Mouse (Mus musculus): ENCODE measurements around the gene Gstp1. TPM values are rescaled to one million over a fixed set of nuclear protein-coding genes. Genes with fewer than 3 reads are reported as not detected.

The Gstp1 gene
- 122 and 136 TPM in 2 replicates for polyA plus RNA-seq (2012)

GRCm38 (mm10) chr19:4037788-4038232 lies at the start of gene Gstp1:
Gene Gstp1, minus strand, starts transcription at chr19:4037985.

DNA sequence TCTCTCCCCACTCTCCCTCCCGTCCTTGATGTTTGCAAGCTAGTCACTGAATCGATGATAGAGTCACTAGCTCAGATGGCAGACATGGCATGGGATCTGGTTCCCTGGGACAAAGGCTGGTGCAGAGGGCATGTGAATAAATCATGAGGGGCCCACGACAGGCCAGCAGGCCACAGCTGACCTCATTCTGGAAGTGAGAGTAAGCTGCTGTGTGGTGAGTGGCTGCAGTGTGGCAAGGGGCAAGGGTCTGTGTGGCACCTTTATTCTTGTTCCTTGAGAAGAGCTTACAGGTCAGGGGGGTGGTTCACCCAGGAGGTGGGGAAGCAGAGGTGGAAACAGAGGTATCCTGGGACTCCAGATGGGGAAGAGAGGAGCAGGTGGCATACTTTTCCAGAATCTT lies 43.6 kb upstream of the Gstp1 start, which contains the start of gene Cabp2:
Gene Cabp2, plus strand, starts transcription at position 185 of the 400 bp plus-strand sequence.

GRCm38 (mm10) chr19:4059069-4059740 lies 21.4 kb upstream of the Gstp1 start, which contains the start of gene Gstp3:
Gene Gstp3, minus strand, starts transcription at chr19:4059569.

DNA sequence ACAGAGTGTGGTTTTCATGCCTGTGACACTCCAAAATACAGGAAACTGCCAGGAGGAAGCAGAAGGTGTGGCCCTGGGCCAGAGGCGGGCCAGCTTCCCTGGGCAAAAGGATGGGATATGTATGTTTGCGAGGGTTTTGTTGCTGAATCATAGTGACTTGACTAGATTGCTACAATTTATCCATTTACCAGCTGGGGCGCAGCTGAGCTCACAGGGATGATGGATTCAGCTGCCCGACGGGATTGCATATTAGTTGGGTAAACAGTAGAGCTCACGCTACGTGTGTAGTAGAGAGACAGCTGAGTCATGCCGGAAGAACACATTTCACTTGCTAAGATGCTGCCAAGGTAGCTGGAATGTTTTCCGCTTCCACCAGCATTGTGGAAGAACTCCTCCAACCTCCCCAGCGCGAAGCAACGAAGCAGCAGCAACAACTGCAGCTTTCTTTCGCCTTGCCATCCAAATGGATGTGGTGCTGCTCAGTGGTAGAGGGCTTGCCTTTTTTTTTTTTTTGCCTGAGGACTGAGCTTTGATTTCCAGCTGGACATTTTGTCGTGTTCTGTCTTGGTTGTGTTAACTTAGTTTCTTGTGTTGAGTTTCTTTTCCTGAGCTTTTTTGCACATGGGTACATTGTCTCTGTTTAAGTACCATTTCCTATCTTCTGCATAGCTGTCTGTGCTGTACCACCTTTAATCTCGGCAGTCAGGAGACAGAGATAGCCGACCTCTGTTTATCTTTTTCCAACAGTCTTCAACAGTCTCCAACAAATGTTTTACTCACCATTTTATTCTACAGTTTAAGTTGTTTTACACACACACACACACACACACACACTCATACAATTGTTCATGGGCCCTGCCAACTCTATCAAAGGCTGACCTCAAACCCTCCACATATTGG lies 8.4 kb upstream of the Gstp1 start, which contains the start of gene Gstp2:
Gene Gstp2, minus strand, starts transcription at position 58 of the 900 bp plus-strand sequence.

DNA sequence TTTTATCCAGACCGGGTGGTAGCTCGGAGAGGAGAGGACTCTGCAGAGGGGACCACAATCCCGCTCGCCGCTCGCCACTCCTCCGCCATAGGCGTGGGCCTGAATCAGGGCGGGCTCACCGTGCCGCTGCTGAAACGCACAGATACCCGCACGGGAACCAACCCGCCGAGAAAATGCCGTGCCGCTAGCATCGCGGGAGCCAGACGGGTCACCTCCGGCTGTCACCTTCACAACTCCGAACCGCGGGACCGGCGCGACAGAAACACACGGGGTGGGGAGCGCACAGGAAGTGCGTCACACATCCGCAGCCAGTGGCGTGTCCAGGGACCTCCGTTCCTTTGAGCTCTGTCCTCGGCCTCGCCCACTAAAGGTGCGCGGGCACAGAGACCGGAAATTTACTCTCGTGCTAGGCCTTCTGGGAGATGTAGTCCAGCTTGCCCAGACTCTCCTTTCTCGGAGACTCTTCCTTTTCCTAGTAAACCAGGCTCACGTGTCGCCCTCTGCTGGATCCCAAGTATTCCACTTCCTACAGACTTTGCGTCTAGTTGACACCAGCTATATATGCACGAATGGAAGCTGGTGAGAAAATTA lies 25.3 kb downstream of the Gstp1 start, which contains the start of gene Ndufv1:
Gene Ndufv1, minus strand, starts transcription at position 375 of the 591 bp plus-strand sequence.

GRCm38 (mm10) chr19:4003112-4003511 lies 34.7 kb downstream of the Gstp1 start, which contains the start of gene Doc2g:
Gene Doc2g, plus strand, starts transcription at chr19:4003313.

GRCm38 (mm10) chr19:4000119-4000900 lies 37.5 kb downstream of the Gstp1 start, which contains the start of the genes Nudt8 and Gm49405:
Gene Nudt8, plus strand, starts transcription at chr19:4000580.
Gene Gm49405, plus strand, starts transcription at chr19:4000626.

GRCm38 (mm10) chr19:3992416-3992815 lies 45.4 kb downstream of the Gstp1 start, which contains the start of gene Tbx10:
Gene Tbx10, plus strand, starts transcription at chr19:3992752.

DNA sequence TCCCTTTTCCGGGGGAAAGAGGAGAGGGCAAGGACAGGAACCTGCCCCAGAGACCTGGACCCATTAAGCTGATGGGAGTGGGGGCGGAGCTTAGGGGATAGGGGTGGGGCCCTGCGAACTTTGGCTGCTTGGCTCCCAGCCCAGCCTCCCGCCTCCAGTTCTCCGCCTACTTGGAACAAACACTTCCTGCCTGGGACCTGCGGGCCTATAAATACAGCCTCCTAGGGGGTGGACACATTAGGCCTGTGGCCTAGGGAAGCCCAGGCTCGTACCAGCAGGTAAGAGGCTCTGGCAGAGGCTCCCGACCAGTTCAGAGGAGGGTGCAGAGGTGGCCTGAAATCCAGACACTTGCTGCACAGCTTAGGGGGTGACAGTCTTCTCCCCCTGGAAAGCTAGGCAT lies 51.5 kb downstream of the Gstp1 start, which contains the start of gene Acy3:
Gene Acy3, plus strand, starts transcription at position 237 of the 400 bp plus-strand sequence.

Other genes with a start within 250 kb of the Gstp1 start
- gene Chka, start 186.2 kb downstream of the Gstp1 start, polyA plus RNA-seq (2012): 25.3 and 29.5 TPM in 2 replicates
- 247 and 284 TPM in 2 replicates for gene Tcirg1, start 130.9 kb downstream of the Gstp1 start, polyA plus RNA-seq (2012)
- 133 and 144 TPM in 2 replicates for gene Ndufs8, start 125.2 kb downstream of the Gstp1 start, polyA plus RNA-seq (2012)
- gene Aldh3b1, start 108.2 kb downstream of the Gstp1 start, polyA plus RNA-seq (2012): 5.0 and 8.2 TPM in 2 replicates
- 182 and 302 TPM in 2 replicates for gene Unc93b1, start 102.8 kb downstream of the Gstp1 start, polyA plus RNA-seq (2012)
- 0.06 and 0.10 TPM in 2 replicates for gene Aldh3b3, start 79.3 kb downstream of the Gstp1 start, polyA plus RNA-seq (2012)
- 0.24 TPM in 1 of 2 replicates, not detected in the other for gene Aldh3b2, start 65.7 kb downstream of the Gstp1 start, polyA plus RNA-seq (2012)
- 7.7 and 8.3 TPM in 2 replicates for gene Acy3, start 51.4 kb downstream of the Gstp1 start, polyA plus RNA-seq (2012)
- not detected in 2 replicates for gene Tbx10, start 45.2 kb downstream of the Gstp1 start, polyA plus RNA-seq (2012)
- 14.7 and 18.3 TPM in 2 replicates for gene Nudt8, start 37.4 kb downstream of the Gstp1 start, polyA plus RNA-seq (2012)
- 4.1 and 6.3 TPM in 2 replicates for gene Gm49405, start 37.4 kb downstream of the Gstp1 start, polyA plus RNA-seq (2012)
- gene Doc2g, start 34.7 kb downstream of the Gstp1 start, polyA plus RNA-seq (2012): 10.4 and 16.4 TPM in 2 replicates
- gene Ndufv1, start 25.2 kb downstream of the Gstp1 start, polyA plus RNA-seq (2012): 247 and 250 TPM in 2 replicates
- gene Gstp2, start 8.0 kb upstream of the Gstp1 start, polyA plus RNA-seq (2012): 1.7 TPM in 1 of 2 replicates, not detected in the other
- gene Gstp3, start 21.6 kb upstream of the Gstp1 start, polyA plus RNA-seq (2012): 0.79 and 1.2 TPM in 2 replicates
- gene Cabp2, start 43.6 kb upstream of the Gstp1 start, polyA plus RNA-seq (2012): not detected in 2 replicates
- gene Cdk2ap2, start 59.2 kb upstream of the Gstp1 start, polyA plus RNA-seq (2012): 126 and 175 TPM in 2 replicates
- 67.2 and 92.9 TPM in 2 replicates for gene Pitpnm1, start 62.0 kb upstream of the Gstp1 start, polyA plus RNA-seq (2012)
- gene Aip, start 87.9 kb upstream of the Gstp1 start, polyA plus RNA-seq (2012): 114 and 132 TPM in 2 replicates
- 0.03 TPM in 1 of 2 replicates, not detected in the other for gene Gpr152, start 101.8 kb upstream of the Gstp1 start, polyA plus RNA-seq (2012)
- gene Cabp4, start 106.0 kb upstream of the Gstp1 start, polyA plus RNA-seq (2012): 0.14 and 0.15 TPM in 2 replicates
- 166 and 202 TPM in 2 replicates for gene Coro1b, start 110.6 kb upstream of the Gstp1 start, polyA plus RNA-seq (2012)
- gene Ptprcap, start 115.6 kb upstream of the Gstp1 start, polyA plus RNA-seq (2012): 508 and 717 TPM in 2 replicates
- 88.1 and 93.8 TPM in 2 replicates for gene Rps6kb2, start 125.4 kb upstream of the Gstp1 start, polyA plus RNA-seq (2012)
- gene Carns1, start 137.5 kb upstream of the Gstp1 start, polyA plus RNA-seq (2012): 5.7 and 6.3 TPM in 2 replicates
- 58.6 and 71.5 TPM in 2 replicates for gene Tbc1d10c, start 153.3 kb upstream of the Gstp1 start, polyA plus RNA-seq (2012)
- gene Ppp1ca, start 154.1 kb upstream of the Gstp1 start, polyA plus RNA-seq (2012): 614 and 638 TPM in 2 replicates
- gene Rad9a, start 163.7 kb upstream of the Gstp1 start, polyA plus RNA-seq (2012): 27.8 and 31.6 TPM in 2 replicates
- 12.5 and 17.5 TPM in 2 replicates for gene Clcf1, start 176.3 kb upstream of the Gstp1 start, polyA plus RNA-seq (2012)
- gene AC109138.7, start 176.4 kb upstream of the Gstp1 start, polyA plus RNA-seq (2012): 33.8 and 36.5 TPM in 2 replicates
- gene Pold4, start 193.9 kb upstream of the Gstp1 start, polyA plus RNA-seq (2012): 38.1 and 42.7 TPM in 2 replicates
- 30.3 and 41.9 TPM in 2 replicates for gene Ssh3, start 231.2 kb upstream of the Gstp1 start, polyA plus RNA-seq (2012)
- gene Ankrd13d, start 245.2 kb upstream of the Gstp1 start, polyA plus RNA-seq (2012): 10.8 and 11.6 TPM in 2 replicates